Mouse (Mus musculus) subcutaneous adipose tissue, adult 2 months (tissue): ENCODE data around the gene 4930550L24Rik. TPM values are rescaled to one million over a fixed set of nuclear protein-coding genes. Genes with fewer than 3 reads are reported as not detected.

Experiments
- polyA plus RNA-seq: library from polyadenylated mRNA; depleted of rRNA; stranded (reverse); fragments of >200 nt; gene quantifications from 2 replicates; pipeline ENCODE4 v1.2.3, GENCODE M21; 2012; ENCODE audit warnings: low replicate concordance; rRNA removed

4930550L24Rik gene
- not detected in 2 replicates for polyA plus RNA-seq

DNA sequence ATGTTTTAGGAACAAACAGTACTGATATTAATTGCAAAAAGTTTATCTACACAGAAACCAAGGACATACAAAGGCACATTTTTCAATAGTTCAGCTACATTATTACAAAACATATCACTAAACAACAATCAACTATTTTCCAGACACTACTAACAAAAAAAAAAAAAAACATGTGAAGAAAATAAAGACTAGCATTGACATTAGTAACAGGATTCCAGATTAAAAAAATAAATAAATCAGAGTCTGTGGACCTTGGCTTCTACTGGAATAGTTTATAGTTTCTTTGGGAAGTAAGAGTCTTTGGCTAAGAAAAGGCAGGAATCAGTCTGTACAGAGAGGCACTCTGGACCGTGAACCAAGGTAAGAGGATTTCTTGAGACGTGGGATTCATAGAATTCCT is at the start of gene 4930550L24Rik:
TSS of gene 4930550L24Rik (plus strand) at position 301 of the 400 bp plus-strand sequence.

